Mouse (Mus musculus) forebrain, embryonic 14.5 days (tissue): ENCODE results near the gene Itpr1. TPM values are rescaled to one million over a fixed set of nuclear protein-coding genes. Genes with fewer than 3 reads are reported as not detected.

ENCODE experiments used
- ATAC-seq: fragments of 200-750 bp; cut with Nextera tagmentation; 2 replicates; pipeline ENCODE4 v1.8.0; 2017; ENCODE audit warnings: mild to moderate bottlenecking, moderate library complexity
- DNase-seq: peaks from one replicate; pipeline ENCODE4 v3.0.0-alpha.2; 2015; ENCODE audit warnings: low spot score
- H3K27ac ChIP-seq: fragments of 300-500 bp; sonication (generic); 2 replicates; pipeline ENCODE4 v1.5.1; 2014; ENCODE audit warnings: low read depth, mild to moderate bottlenecking, control low read depth, low read length, moderate library complexity
- H3K27me3 ChIP-seq: fragments of 300-500 bp; sonication (generic); replicated peaks from 2 replicates; pipeline ENCODE4 v1.6.1; 2014; ENCODE audit warnings: low read length, control low read depth, mixed read lengths; ENCODE audit not compliant: control insufficient read depth, insufficient read depth
- H3K36me3 ChIP-seq: fragments of 300-500 bp; sonication (generic); 2 replicates; pipeline ENCODE4 v1.6.1; 2014; ENCODE audit warnings: low read length, control low read depth; ENCODE audit not compliant: control insufficient read depth, insufficient read depth
- H3K4me1 ChIP-seq: fragments of 300-500 bp; sonication (generic); 2 replicates; pipeline ENCODE4 v1.6.1; 2014; ENCODE audit warnings: antibody characterized with exemption, low read length, control low read depth; ENCODE audit not compliant: control insufficient read depth, insufficient read depth
- H3K4me2 ChIP-seq: fragments of 300-500 bp; sonication (generic); 2 replicates; pipeline ENCODE4 v1.6.1; 2014; ENCODE audit warnings: mild to moderate bottlenecking, control low read depth, low read length
- H3K4me3 ChIP-seq: fragments of 300-500 bp; sonication (generic); 2 replicates; pipeline ENCODE4 v1.5.1; 2014; ENCODE audit warnings: low read depth, low read length, control low read depth
- H3K9ac ChIP-seq: fragments of 300-500 bp; sonication (generic); 2 replicates; pipeline ENCODE4 v1.6.1; 2014; ENCODE audit warnings: mild to moderate bottlenecking, low read length, control low read depth, moderate library complexity
- H3K9me3 ChIP-seq: fragments of 300-500 bp; sonication (generic); replicated peaks from 2 replicates; pipeline ENCODE4 v1.6.1; 2016; ENCODE audit warnings: low read length, control low read depth, mixed read lengths; ENCODE audit not compliant: control insufficient read depth
- WGBS: fragments of 180-500 bp; shearing (Covaris S2); extraction: QIAGEN DNeasy Blood & Tissue Kit; methylation state at CpG from one replicate; pipeline ENCODE4 v1.1.7; 2014; 5-methylcytosine and 5-hydroxymethylcytosine counted together
- polyA plus RNA-seq: library from polyadenylated mRNA; unstranded; fragments of >200 nt; fragmentation: Nextera tagmentation; extraction: Ambion mirVana; gene quantifications from 2 replicates; pipeline ENCODE4 v1.2.1, GENCODE M21; 2014

Itpr1 gene
- polyA plus RNA-seq, 1 experiment from 2014 or later = 5.2 TPM

- Histone ChIP-seq H3K36me3 (no peaks in the 10 kb centered on the region), H3K27ac (no peak overlapping the region), H3K4me3 (no peak overlapping the region), H3K9ac (no peak overlapping the region), H3K9me3 (no peaks in the 10 kb centered on the region), H3K4me2 (no peak overlapping the region), H3K4me1 (no peaks in the 10 kb centered on the region), H3K27me3 (no peaks in the 10 kb centered on the region)
- ATAC-seq = no peak
- WGBS = 76% methylated on average over 10 of the region's 10 CpGs
- no peak for DNase-seq
These were observed 113.9 kb downstream of the Itpr1 start for GRCm38 (mm10) chr6:108326751-108327161.

- 90% methylated on average over 6 of the region's 6 CpGs for WGBS
- Histone ChIP-seq H3K27ac (no peak overlapping the region), H3K27me3 (no peaks in the 10 kb centered on the region), H3K36me3 (no peaks in the 10 kb centered on the region), H3K4me2 (no peak overlapping the region), H3K4me1 (no peaks in the 10 kb centered on the region), H3K9me3 (no peaks in the 10 kb centered on the region), H3K9ac (no peak overlapping the region), H3K4me3 (no peak overlapping the region)
- DNase-seq = no peak
- no peak for ATAC-seq
These were observed 114.7 kb downstream of the Itpr1 start for GRCm38 (mm10) chr6:108327561-108327960.

GRCm38 (mm10) chr6:108328296-108328695 is 115.4 kb downstream of the Itpr1 start:
- Histone ChIP-seq H3K4me1 (no peaks in the 10 kb centered on the region), H3K4me3 (no peak overlapping the region), H3K36me3 (no peaks in the 10 kb centered on the region), H3K4me2 (no peak overlapping the region), H3K27ac (no peak overlapping the region), H3K27me3 (no peaks in the 10 kb centered on the region), H3K9ac (no peak overlapping the region), H3K9me3 (no peaks in the 10 kb centered on the region)
- ATAC-seq (no peak), DNase-seq (no peak)
- WGBS = 87% methylated on average over 7 of the region's 7 CpGs

- no peaks in the 10 kb centered on the region for H3K27me3 ChIP-seq
- no peak overlapping the region for H3K4me2 ChIP-seq
- no peak overlapping the region for H3K4me3 ChIP-seq
- no peaks in the 10 kb centered on the region for H3K9me3 ChIP-seq
- no peak overlapping the region for H3K9ac ChIP-seq
- 93% methylated on average over 8 of the region's 8 CpGs for WGBS
- no peak for ATAC-seq
- no peak overlapping the region for H3K27ac ChIP-seq
- no peak for DNase-seq
- no peaks in the 10 kb centered on the region for H3K36me3 ChIP-seq
- H3K4me1 ChIP-seq = 0 out of 2 replicates have a peak, but pooled peaks cover 3% of the 10 kb centered on the region
These were observed 117.6 kb downstream of the Itpr1 start for GRCm38 (mm10) chr6:108330461-108330860.

GRCm38 (mm10) chr6:108331268-108331667 is 118.4 kb downstream of the Itpr1 start:
- Histone ChIP-seq H3K27me3 (no peaks in the 10 kb centered on the region), H3K9ac (no peak overlapping the region), H3K4me2 (no peak overlapping the region), H3K4me3 (no peak overlapping the region), H3K27ac (no peak overlapping the region), H3K4me1 (0 out of 2 replicates have a peak, but pooled peaks cover 3% of the 10 kb centered on the region), H3K9me3 (no peaks in the 10 kb centered on the region), H3K36me3 (no peaks in the 10 kb centered on the region)
- ATAC-seq = no peak
- DNase-seq = no peak
- 81% methylated on average over 3 of the region's 3 CpGs for WGBS

GRCm38 (mm10) chr6:108334059-108334458 is 121.2 kb downstream of the Itpr1 start:
- ATAC-seq = no peak
- no peak overlapping the region for H3K4me2 ChIP-seq
- 0 out of 2 replicates have a peak, but pooled peaks cover 3% of the 10 kb centered on the region for H3K4me1 ChIP-seq
- H3K27ac ChIP-seq = no peak overlapping the region
- DNase-seq = no peak
- H3K9ac ChIP-seq = no peak overlapping the region
- no peaks in the 10 kb centered on the region for H3K36me3 ChIP-seq
- H3K27me3 ChIP-seq = no peaks in the 10 kb centered on the region
- 87% methylated on average over 3 of the region's 3 CpGs for WGBS
- no peak overlapping the region for H3K4me3 ChIP-seq
- no peaks in the 10 kb centered on the region for H3K9me3 ChIP-seq

- Histone ChIP-seq H3K4me1 (0 out of 2 replicates have a peak, but pooled peaks cover 3% of the 10 kb centered on the region), H3K27me3 (no peaks in the 10 kb centered on the region), H3K4me3 (no peak overlapping the region), H3K9ac (no peak overlapping the region), H3K4me2 (no peak overlapping the region), H3K36me3 (no peaks in the 10 kb centered on the region), H3K27ac (no peak overlapping the region), H3K9me3 (no peaks in the 10 kb centered on the region)
- peak; percentile 55 for DNase-seq
- peak; percentile 61; the same call in 1 of the 2 replicates for ATAC-seq
These were observed 122.4 kb downstream of the Itpr1 start for GRCm38 (mm10) chr6:108335202-108335823.

- no peaks in the 10 kb centered on the region for H3K9me3 ChIP-seq
- no peak for DNase-seq
- no peak overlapping the region for H3K27ac ChIP-seq
- H3K9ac ChIP-seq = no peak overlapping the region
- no peaks in the 10 kb centered on the region for H3K36me3 ChIP-seq
- H3K27me3 ChIP-seq = no peaks in the 10 kb centered on the region
- no peak overlapping the region for H3K4me2 ChIP-seq
- whole genome bisulfite sequencing = 93% methylated on average over 6 of the region's 6 CpGs
- ATAC-seq = no peak
- H3K4me3 ChIP-seq = no peak overlapping the region
- 0 out of 2 replicates have a peak, but pooled peaks cover 3% of the 10 kb centered on the region for H3K4me1 ChIP-seq
These were observed 123.6 kb downstream of the Itpr1 start for GRCm38 (mm10) chr6:108336506-108336905.

- H3K27me3 ChIP-seq = no peaks in the 10 kb centered on the region
- no peak for DNase-seq
- H3K9me3 ChIP-seq = no peaks in the 10 kb centered on the region
- no peaks in the 10 kb centered on the region for H3K36me3 ChIP-seq
- H3K27ac ChIP-seq = no peak overlapping the region
- no peak for ATAC-seq
- H3K4me2 ChIP-seq = no peak overlapping the region
- H3K4me1 ChIP-seq = 0 out of 2 replicates have a peak, but pooled peaks cover 3% of the 10 kb centered on the region
- H3K4me3 ChIP-seq = no peak overlapping the region
- no peak overlapping the region for H3K9ac ChIP-seq
- WGBS = 68% methylated on average over 6 of the region's 6 CpGs
These were observed 124.4 kb downstream of the Itpr1 start for GRCm38 (mm10) chr6:108337289-108337688.
